Mouse (Mus musculus) c-Kit-positive CD71-positive TER-119-positive erythroid progenitor cells, embryonic 14.5 days (primary cell): Measurements from ENCODE around the gene Plppr1.
"Not testable (repeated sequence)": the region's sequence is repeated elsewhere in the genome, so short reads cannot be mapped to it uniquely, and the experiment has no call there.

Source experiments
- DNase-seq: peaks from one replicate; pipeline ENCODE4 v3.0.0-alpha.2; 2013; ENCODE audit warnings: low spot score

The Plppr1 gene

DNA sequence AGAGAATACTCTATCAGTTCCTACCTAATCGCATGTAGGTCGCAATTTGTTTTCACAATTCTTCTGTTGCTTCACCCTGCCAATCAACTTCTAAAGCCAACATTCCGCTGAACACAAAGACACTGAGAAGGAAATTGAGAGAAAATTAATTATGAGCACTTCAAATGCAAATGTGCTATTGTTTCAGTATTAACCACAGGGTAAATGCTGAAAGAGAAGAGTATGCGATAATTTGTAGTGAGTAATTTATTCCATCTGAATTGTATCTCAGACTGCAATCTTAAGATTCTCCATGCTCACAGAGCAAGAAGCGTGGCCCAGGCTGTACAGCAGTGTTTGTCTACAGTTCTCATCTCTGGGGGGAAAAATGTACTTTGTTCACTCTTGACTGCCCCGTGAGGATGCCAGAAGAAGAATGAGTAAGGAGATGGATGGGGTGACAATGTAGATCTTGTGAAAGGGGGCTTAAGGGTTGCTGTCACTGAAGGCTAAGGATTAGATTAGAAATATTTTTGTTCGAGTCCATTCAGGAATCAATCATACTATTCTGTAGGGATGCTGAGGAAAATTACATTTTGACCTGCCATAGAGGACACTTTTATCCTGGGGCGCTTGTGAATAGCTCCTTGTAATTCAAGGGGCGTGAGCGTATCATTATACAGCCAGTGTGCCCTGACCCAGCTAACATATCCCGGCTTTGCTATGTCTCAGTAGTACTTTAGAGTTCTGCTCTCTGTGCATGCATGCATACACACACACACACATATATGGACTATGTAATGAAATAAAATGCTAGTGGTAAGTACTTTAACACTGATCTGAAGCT, 173.3 kb downstream of the Plppr1 start:
- no peak for DNase-seq

DNA sequence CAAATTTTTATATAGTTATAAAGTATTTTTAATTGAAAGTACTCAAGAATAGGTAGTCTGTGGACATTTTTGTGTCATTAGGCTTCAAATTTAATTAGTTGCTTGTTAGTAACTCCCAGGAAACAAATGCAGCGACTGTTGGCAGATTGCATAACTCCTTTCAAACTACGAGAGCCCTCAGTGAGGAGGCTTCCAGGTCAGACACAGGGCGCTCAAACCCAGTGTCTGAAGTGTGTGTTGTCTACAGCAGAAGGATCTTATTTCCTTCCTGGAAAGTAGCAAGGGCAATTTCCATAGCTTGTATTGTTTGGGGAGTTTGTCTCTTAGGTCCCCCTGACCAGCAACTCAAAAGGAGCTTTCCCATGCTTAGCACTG, 173.9 kb downstream of the Plppr1 start:
- no peak for DNase-seq

DNA sequence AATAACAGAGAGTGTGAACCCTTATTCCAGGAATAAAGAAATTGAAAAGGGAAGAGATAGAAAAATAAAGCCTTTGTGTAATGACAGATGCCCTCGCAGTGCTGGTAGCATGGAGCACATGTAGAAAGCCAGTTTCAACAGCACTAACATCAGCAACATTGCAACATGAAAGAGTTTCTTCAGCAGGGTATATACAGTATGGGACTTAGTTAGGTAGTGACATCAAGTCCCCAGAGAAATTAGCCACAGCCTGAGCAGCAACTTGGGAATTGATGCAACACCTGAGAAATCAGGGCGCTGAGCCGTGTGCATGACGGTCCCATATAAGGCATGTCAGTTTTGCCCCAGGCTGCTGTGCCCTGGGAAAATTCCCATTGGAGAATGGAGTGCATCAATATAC, 179.0 kb downstream of the Plppr1 start:
- DNase-seq, result no peak

DNA sequence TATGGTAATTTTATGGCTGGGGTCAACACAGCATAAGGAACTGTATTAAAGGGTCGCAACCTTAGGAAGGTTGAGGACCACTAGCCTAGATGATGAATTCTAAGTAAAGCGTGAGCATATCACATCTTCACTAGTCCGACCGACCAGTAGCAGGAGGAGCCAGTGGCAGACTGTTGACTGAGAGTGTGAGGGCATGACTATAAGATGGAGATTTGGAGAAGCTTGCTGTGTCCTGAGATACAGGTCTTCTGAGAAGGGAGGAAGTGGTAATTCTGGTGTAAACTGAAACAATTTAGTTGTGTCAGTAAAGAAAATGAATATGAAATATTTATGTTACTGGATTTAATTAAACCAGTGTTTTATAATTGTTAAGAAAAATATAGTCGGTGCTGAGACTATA, 180.4 kb downstream of the Plppr1 start:
- no peak for DNase-seq

DNA sequence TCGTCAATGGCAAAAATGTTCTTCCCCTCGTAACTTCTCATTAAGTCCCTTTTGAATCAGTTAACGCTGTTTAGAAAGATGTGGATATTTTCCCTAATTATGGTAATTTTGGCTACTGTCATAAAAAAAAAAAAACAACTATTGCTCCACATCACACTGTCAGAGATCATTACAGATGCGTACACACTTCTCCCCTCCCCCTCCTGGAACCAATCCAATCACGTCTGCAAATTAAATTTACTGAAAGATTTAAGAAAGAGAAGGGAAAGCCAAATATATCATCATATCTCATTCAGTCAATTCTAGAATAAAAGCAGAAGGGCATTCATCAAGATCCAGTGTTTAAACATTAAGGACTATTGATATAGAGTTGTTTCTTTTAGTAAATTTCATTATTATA, 185.7 kb downstream of the Plppr1 start:
- no peak for DNase-seq

DNA sequence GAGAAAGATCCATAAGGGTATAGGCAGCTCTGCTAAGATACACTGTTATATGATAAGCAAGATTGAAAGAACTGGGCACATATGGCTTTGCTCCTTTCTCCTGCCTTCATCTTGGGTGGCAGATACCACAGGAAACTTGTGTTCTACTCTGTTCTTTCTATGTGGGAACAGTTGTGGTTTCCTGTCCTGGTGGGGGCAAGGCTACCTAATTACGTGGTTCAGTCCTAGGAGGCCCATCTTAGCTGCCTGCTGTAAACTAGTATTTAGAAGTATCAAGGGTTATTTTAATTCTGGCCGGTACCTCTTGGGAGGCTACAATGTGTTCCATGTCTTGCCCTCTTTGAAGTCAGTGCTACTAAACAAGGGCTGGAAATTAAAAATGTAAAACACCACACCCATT, 186.2 kb downstream of the Plppr1 start:
- DNase-seq, result no peak

DNA sequence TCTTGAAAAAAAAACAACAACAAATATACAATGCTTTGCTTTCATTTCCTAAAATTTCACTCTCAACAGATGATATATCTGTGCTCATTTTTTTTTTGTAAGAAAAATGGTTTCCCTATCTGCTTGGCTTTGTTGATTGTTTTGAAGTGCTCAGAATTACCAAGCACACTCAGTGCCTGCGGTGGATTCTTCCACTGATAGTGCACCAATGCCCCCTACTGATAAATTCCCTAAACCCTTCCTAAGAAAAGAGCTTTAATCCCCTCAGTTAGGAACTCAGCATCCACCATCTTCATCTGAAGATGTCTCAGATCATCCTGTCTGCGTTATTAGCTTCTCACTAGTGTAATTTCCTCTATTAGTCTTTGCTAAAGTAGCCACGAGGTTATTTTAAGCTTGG, 192.2 kb downstream of the Plppr1 start:
- DNase-seq, result no peak

DNA sequence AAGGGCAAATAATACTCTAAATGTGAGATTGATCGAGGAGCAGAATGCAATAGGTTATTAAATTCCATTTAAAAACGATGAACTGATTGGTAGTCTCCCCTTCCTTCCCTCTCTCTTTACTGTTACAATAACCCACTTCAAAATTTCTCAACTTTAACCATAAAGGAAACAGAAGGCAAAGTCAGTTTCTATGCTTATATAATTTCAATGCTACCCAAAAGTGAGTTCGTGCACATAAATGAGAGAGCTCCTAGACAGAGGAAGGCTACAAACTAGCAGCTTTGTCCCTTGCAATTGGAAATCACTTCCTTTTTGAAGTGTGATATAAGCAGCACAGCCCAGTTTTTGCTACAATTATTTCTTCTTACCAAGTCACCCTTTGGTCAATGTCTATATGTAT, 193.1 kb downstream of the Plppr1 start:
- DNase-seq, result no peak

DNA sequence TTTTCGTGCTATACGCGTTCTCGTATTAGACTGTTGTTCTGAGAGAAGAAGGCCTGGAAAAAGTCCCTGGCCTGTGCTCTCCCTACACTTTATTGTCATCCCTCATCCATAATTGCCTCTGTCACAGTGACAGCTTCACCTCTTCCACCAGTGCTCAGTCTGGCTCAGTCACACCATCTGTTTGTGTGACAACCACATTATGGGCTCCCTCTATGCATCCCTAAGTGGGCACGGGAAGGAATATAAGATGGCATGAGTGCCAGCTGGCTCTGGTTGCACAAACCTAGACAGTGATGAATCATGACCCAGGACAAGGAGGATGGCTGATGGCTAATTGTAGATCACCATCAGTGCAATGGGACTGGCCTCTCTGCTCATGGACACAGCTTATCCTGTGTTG, 219.4 kb downstream of the Plppr1 start:
- no peak for DNase-seq

DNA sequence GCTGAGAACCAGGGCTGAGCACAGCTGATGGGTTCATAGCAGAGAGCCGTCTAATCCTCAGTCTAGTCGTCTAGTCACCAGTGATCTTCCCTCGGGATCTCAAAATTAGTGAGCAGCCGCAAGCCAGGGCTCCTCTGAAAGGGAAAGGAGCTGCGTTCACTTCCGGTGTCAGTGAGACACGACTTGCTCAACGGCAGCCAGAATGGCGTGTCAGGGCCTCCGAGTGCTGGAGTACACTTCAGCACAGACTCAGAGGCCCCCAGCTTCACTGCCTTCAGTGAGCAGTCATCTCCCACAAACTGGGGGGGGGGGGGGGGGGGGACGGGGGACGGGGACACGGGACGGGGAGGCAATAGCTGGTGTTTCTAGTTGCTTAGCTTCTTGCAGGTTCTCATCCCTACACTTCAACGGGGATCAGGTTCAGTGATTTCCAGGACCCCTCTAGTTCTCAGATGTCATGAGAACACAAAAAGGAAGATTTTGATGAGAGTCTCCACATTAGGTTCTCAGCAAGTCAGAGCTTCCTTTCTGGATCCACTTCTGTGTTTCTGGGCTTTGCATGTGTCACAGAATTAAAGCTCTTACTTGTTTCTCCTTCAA, 225.7 kb downstream of the Plppr1 start:
- DNase-seq, result no peak

DNA sequence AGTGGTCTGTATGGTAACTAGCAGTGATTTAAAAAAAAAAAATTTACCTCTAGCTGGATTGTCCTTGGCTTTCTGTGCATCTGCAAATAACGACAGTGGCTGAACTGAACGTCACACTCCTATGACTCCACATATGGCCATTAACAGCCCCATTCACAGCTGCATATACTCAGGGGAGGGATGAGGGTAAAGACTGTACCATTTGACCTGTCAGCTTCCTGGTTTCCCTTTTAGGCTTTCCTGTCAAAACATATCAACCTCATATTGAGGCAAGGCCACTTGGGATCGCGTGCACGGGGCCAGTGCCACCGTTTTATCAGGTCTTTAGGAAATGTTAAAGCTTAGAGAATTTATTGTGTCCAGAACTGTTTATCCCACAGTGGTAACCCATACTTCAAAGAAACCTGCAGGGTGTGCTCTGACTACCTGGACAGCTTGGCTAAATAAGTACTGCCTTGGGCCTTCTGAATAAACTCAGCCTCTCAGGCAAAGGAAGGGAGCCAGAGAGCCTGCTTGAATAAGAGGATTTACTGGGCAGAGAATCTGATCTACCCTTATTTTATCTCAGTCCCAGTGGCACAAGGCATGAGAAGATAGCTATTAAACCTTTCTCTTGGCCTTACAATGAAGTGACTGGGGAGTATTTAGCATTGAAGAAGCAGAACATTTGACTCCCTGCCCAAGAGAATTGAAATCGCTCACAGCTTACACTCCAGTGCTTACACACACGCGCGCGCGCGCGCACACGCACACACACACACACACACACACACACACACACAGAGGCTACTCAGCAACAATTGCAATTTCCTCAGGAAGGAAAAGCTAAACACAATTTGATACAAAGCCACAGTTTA, 226.5 kb downstream of the Plppr1 start:
- DNase-seq, result no peak

DNA sequence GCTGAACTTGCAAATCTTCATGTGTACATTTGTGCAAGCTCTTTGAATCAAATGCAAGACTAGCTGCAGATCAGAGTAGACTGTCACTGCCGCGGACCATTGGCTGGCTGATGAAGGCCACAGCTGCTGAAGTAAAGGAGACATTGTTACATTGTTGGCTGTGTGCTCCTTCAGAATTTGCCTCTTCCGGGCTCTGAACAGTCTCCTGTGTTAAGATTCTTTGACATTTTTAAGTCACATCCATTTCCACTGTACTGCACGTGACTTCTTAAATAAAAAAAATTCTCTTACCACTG, 227.1 kb downstream of the Plppr1 start:
- no peak for DNase-seq

DNA sequence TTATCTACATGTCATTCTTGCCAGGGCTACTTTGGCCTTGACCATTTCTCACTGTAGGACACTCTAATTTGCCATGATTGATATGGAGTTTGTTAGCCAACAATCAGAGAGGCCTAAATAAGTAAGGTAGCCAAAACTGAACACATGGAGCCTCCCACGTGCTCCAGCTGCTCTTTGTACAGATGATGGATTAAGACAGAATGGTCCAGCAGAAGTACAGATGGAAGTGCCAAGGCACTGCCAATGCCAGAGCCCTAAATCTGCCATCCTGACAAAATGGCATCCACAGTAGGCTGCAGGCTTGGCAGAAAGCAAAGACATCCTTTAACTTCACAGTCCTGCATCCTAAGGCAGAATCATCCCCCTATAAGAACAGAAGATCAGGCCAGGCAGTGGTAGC, 237.4 kb downstream of the Plppr1 start:
- no peak for DNase-seq

DNA sequence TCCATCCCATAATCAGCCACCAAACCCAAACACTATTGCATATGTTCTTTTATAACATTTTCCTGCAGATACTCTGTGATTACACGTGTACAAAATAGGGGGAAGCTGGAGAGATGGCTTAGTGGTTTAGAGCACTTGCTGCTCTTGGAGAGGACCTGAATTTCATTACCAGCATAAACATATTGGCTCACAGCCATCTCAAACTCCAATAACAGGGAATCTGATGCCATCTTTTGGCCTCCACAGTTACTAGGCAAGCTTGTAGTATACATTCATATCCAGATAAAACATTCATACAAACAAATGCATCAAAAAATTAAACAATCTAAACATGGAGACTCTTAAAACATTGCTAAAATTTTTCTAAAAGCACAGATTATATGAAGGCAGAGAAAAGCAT, 240.5 kb downstream of the Plppr1 start:
- DNase-seq, result no peak

DNA sequence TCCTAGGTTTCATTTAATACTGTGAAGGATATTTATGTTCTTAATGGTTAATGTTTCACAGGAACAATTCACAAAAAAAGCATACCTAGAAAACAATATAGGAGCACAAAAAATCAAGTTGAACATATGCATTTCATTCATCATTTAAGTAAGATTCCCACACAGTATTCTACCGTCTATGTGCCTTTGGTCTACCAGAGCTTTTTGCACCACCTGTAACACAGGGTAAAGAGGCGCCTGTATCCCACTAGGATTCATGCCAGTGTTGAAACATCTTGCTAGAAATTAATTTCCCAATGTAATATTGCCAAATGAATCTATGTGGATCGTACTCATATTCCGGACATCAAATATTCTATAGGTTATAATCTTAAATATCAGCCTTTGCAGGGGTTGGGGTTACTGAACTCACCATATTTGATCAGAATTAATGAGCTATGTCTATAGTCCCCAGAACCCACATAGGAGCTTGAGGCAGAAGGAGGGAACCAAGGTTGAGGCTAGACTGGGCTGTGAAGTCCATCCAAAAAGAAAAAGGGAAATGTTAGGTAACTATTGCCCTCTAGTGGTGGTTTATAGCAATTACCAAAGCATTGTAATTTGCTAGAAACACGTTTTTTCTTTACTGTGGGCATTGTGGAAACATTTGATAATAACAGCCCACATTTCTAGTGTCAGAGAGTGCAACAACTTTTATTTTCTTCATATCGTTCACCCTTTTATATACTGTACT, 263.0 kb downstream of the Plppr1 start:
- DNase-seq, result peak; percentile 15

DNA sequence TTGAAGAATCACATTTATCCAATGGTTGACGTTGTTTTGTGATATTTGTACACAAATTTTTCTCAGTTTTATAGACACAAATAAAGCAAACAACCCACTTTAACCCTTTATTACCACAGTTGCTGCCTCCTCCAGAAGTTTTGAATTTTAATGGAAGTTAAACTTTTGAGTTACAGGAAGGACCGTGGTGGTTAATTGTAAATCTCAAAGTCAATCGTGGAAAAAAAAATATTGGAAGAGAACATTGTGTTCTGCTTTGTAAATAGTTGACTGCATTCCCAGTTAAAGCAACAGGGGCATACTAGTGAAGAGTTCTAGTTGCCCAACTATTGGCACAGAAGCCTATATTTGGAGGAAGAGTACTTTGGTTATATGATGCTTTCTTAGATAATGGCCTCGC, 278.9 kb downstream of the Plppr1 start:
- DNase-seq, result not testable (repeated sequence)

DNA sequence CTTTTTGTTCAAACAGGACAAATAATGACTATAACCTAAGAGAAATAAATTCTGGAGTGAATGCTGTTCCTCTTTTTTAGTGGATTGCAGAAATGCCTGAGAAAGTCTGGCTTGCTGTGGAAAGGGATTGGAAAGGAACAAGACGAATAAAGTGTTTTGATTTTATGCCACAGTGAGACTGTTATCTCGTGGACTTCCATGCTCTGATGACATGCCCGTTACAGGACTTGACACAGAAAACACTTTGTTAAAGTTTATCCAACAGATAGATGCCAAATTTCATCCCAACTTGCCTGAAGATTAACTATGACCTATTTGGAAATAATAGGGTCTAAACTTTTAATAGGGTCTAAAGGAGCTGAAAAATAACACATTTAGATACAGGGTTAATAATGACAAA, 281.0 kb downstream of the Plppr1 start:
- DNase-seq, result not testable (repeated sequence)

DNA sequence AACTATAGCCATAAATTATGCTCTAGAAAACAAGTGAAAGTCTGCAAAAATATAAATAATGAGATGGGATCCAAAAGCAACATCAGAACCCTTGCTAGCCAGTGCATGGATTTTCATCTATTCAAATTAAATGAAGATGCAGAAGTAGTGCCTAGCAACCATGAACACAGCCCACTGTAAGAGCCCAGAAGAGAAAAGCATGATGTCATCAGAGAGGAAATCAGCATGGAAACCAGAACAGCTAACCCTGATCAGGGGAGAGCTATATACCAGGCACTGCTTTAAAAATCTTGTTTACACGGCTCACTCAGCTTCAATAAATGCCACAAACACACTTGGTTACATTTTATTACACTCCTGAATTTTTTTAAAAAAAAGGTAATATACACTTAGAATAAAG, 288.9 kb downstream of the Plppr1 start:
- not testable (repeated sequence) for DNase-seq

DNA sequence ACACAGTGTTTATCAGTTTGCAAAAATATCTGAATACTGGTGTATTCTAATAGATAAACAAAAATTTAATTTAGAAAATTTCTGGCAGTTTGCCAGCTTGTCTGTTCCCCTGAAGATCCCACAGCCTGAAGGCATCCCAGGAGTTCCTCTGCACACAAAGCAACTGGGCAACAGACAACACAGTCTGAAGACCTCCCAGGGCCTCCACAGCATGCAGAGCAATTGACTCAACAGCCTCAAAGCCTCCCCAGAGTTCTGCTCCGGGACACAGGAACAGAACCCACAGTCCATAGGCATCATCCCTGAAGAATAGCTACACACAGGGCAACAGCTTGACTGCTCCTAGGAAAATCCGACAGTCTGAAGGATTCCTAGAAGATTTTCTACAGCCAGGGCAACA, 289.6 kb downstream of the Plppr1 start:
- DNase-seq, result no peak

DNA sequence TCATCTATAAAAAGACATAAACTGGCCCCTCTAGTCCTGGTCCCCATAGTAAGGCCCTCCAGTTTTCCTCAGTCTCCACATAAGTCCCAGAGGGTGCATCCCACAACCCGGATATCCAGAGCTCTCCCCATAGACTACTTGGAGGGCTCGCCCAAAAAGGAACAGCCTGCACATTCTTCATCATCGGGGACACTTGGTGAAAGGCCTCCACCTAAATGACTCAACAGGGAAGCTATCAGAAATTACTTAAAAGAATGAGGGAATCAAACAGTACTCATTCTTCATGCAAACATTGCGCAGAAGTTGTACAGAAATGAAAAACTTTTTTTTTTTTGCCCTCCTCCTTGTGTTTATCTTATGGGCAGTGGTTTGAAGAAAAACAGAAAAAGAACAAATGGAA, 291.4 kb downstream of the Plppr1 start:
- DNase-seq, result no peak

DNA sequence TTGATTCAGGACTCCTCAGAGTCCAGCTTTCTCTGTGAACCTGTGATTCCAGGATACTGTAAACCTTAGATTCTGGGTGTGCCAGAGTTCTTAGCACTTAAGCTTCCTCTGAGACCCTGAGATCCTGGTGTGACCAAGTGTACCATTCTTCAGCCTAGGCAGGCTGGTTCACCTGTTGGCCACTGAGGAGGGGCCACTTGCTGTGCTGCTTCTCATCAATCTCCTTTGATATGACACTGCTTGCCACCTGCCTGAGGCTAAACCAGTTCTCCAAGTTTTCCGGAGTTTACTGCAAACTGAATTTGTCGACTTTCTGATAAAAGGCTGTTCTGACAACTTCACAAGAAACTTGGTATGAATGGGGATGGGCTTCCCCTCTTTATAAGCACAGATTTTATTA, 298.0 kb downstream of the Plppr1 start:
- no peak for DNase-seq

DNA sequence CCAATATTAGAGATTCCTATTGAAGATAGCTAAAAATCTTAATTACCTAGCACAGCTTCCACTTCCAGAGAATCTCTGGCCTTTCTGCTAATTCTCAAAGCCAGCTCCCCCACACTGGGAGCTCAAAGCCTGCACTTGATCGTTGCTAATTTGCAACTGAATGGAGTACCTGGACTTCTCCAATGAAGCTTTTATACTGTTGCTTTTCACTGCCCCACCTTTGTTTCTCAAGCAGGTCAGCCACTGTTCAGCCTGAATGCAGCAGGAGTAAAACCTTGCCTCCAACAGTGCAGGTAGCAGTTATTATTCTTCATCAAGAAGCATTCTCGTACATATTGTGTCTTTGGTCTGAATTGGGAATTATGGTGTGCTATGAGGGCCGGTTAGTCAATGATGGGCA, 309.0 kb downstream of the Plppr1 start:
- DNase-seq, result not testable (repeated sequence)
